ENCODE assay signal across 18 mouse cellular contexts in genomic region chr8:72500521-72500931, GRCm38 (mm10). TPM values are rescaled to one million over a fixed set of nuclear protein-coding genes. Genes with fewer than 3 reads are reported as not detected.
DNase-seq lines count a peak whose midpoint lies in the region; ATAC-seq lines count a peak whose summit lies in the region.
"Had no signal": no experiment of that assay in that cellular context is flagged by ENCODE, and none has a peak within 500 bp of the region (broad histone marks: within the 10 kb centered on the region; RNA-seq: fewer than 3 reads in every experiment).

No protein-coding gene starts in this region.

- H3K9ac ChIP-seq in intestine, embryonic 16.5 days (ENCODE audit: low read depth, low read length) = no peak overlapping the region
- H3K9ac ChIP-seq in intestine, embryonic 15.5 days = no peak overlapping the region
- H3K9ac ChIP-seq: embryonic facial prominence, embryonic 13.5 days; forebrain, embryonic 12.5 days; limb, embryonic 15.5 days; midbrain, embryonic 13.5 days had no signal

- 82% methylated on average over 1 of the region's 1 CpGs for WGBS in intestine, embryonic 16.5 days
- WGBS in intestine, embryonic 15.5 days = 93% methylated on average over 1 of the region's 1 CpGs

- no peak overlapping the region for H3K4me3 ChIP-seq in intestine, embryonic 16.5 days (ENCODE audit: low read length)
- no peak overlapping the region for H3K4me3 ChIP-seq in intestine, embryonic 15.5 days (replicated peaks)
- H3K4me3 ChIP-seq: embryonic facial prominence, embryonic 13.5 days; forebrain, embryonic 12.5 days; limb, embryonic 15.5 days; midbrain, embryonic 13.5 days had no signal

- H3K27ac ChIP-seq in intestine, embryonic 16.5 days (ENCODE audit: low read length) = peak overlapping the region; percentile 60
- no peak overlapping the region for H3K27ac ChIP-seq in intestine, embryonic 15.5 days
- H3K27ac ChIP-seq: embryonic facial prominence, embryonic 13.5 days; forebrain, embryonic 12.5 days; kidney, postnatal 0 days; limb, embryonic 15.5 days; macrophage; midbrain, embryonic 13.5 days had no signal

- H3K4me2 ChIP-seq in intestine, embryonic 16.5 days (ENCODE audit: low read depth, low read length) = no peak overlapping the region
- no peak overlapping the region for H3K4me2 ChIP-seq in intestine, embryonic 15.5 days (replicated peaks)
- H3K4me2 ChIP-seq: embryonic facial prominence, embryonic 13.5 days; forebrain, embryonic 12.5 days; limb, embryonic 15.5 days; midbrain, embryonic 13.5 days had no signal

- peaks cover 13% of the 10 kb centered on the region for H3K36me3 ChIP-seq in intestine, embryonic 16.5 days (ENCODE audit: control insufficient read depth, insufficient read depth, low read length)
- H3K36me3 ChIP-seq in intestine, embryonic 15.5 days = peaks cover 17% of the 10 kb centered on the region

- H3K27me3 ChIP-seq in intestine, embryonic 16.5 days (replicated peaks; ENCODE audit: control insufficient read depth, insufficient read depth, low read length) = no peaks in the 10 kb centered on the region
- H3K27me3 ChIP-seq in intestine, embryonic 15.5 days (replicated peaks) = no peaks in the 10 kb centered on the region
- H3K27me3 ChIP-seq: embryonic facial prominence, embryonic 13.5 days; forebrain, embryonic 12.5 days; limb, embryonic 15.5 days; midbrain, embryonic 13.5 days had no signal

- H3K9me3 ChIP-seq in intestine, embryonic 16.5 days (ENCODE audit: control insufficient read depth, low read length) = no peaks in the 10 kb centered on the region
- H3K9me3 ChIP-seq in intestine, embryonic 15.5 days = no peaks in the 10 kb centered on the region
- H3K9me3 ChIP-seq: embryonic facial prominence, embryonic 13.5 days; forebrain, embryonic 12.5 days; limb, embryonic 15.5 days; midbrain, embryonic 13.5 days had no signal

- intact Hi-C loops in heart, postnatal 10 days (cut with DNase I) = no loop called here

- peak; percentile 74 for ATAC-seq in cerebellum, adult (ENCODE audit: insufficient number of reproducible peaks, low FRiP score, low TSS enrichment)
- ATAC-seq in intestine, embryonic 16.5 days = 0 out of 2 replicates have a peak, but pooled peaks have one; percentile 2
- ATAC-seq in intestine, embryonic 15.5 days = no peak
- no peak for ATAC-seq in monocyte, adult 5-6 weeks (replicated peaks; ENCODE audit: insufficient number of reproducible peaks, low FRiP score, low TSS enrichment, poor library complexity, severe bottlenecking)
- ATAC-seq: inflammation-experienced regulatory T-cells, adult 6 months; midbrain, embryonic 13.5 days had no signal

- no peak for DNase-seq in cerebellum, postnatal 4 days (ENCODE audit: low spot score in 2 of 2)
- peak; percentile 73 to 87 for DNase-seq in cerebellum, postnatal 14 days
- peak; percentile 51 to 75 for DNase-seq in heart, postnatal 10 days
- DNase-seq in right cerebral cortex, postnatal 36 days (ENCODE audit: low spot score in 2 of 2) = no peak
- DNase-seq: layer of hippocampus, adult 9-11 months; lung, adult 2 months; thymus, postnatal 36 days had no signal

- H3K4me1 ChIP-seq in intestine, embryonic 16.5 days (ENCODE audit: control insufficient read depth, insufficient read depth, low read length) = peaks cover 9% of the 10 kb centered on the region; the same call in 1 of the 2 replicates
- H3K4me1 ChIP-seq in intestine, embryonic 15.5 days (replicated peaks) = peaks cover 5% of the 10 kb centered on the region; the same call in 1 of the 2 replicates
- H3K4me1 ChIP-seq: forebrain, embryonic 12.5 days; midbrain, embryonic 13.5 days had no signal

RNA-seq across cellular contexts. Expression of gene Slc35e1, which starts 8.1 kb away (rescaled TPM):
- 7.9 and 8.2 TPM in 2 replicates for polyA plus RNA-seq in intestine, embryonic 16.5 days (2015; fragmentation: Nextera tagmentation; extraction: Ambion mirVana)
- polyA plus RNA-seq in intestine, embryonic 15.5 days (2015; fragmentation: Nextera tagmentation; extraction: Ambion mirVana) = 17.3 and 19.8 TPM in 2 replicates
- 10 to 100 TPM; 32.8 to 34.8 TPM for total RNA-seq in heart, postnatal 10 days (2021)
- total RNA-seq in monocyte, adult 5-6 weeks (2017) = 35.6 to 42.2 TPM (median 39.3 TPM) in 3 replicates

RNA-seq across cellular contexts. Expression of gene Cherp, which starts 25.5 kb away (rescaled TPM):
- polyA plus RNA-seq in intestine, embryonic 16.5 days (2015; fragmentation: Nextera tagmentation; extraction: Ambion mirVana) = 46.0 and 47.9 TPM in 2 replicates
- polyA plus RNA-seq in intestine, embryonic 15.5 days (2015; fragmentation: Nextera tagmentation; extraction: Ambion mirVana) = 47.4 and 49.6 TPM in 2 replicates
- 10 to 100 TPM; 45.9 to 55.4 TPM for total RNA-seq in heart, postnatal 10 days (2021)
- 16.7 to 20.2 TPM (median 18.6 TPM) in 3 replicates for total RNA-seq in monocyte, adult 5-6 weeks (2017)

RNA-seq across cellular contexts. Expression of gene Med26, which starts 47.5 kb away (rescaled TPM):
- polyA plus RNA-seq in intestine, embryonic 16.5 days (2015; fragmentation: Nextera tagmentation; extraction: Ambion mirVana) = 13.5 and 14.2 TPM in 2 replicates
- polyA plus RNA-seq in intestine, embryonic 15.5 days (2015; fragmentation: Nextera tagmentation; extraction: Ambion mirVana) = 13.1 and 14.0 TPM in 2 replicates
- 1 to 10 TPM; 9.3 to 9.9 TPM for total RNA-seq in heart, postnatal 10 days (2021)
- total RNA-seq in monocyte, adult 5-6 weeks (2017) = 4.2 to 8.0 TPM (median 4.8 TPM) in 3 replicates

RNA-seq across cellular contexts. Expression of gene 1700030K09Rik, which starts 56.8 kb away (rescaled TPM):
- polyA plus RNA-seq in intestine, embryonic 16.5 days (2015; fragmentation: Nextera tagmentation; extraction: Ambion mirVana) = 10.7 and 11.5 TPM in 2 replicates
- 11.8 and 11.9 TPM in 2 replicates for polyA plus RNA-seq in intestine, embryonic 15.5 days (2015; fragmentation: Nextera tagmentation; extraction: Ambion mirVana)
- total RNA-seq in heart, postnatal 10 days (2021) = 1 to 10 TPM; 4.6 to 5.4 TPM
- 1.2 to 3.6 TPM (median 3.4 TPM) in 3 replicates for total RNA-seq in monocyte, adult 5-6 weeks (2017)

RNA-seq across cellular contexts. Expression of gene Calr3, which starts 56.9 kb away (rescaled TPM):
- polyA plus RNA-seq in intestine, embryonic 16.5 days (2015; fragmentation: Nextera tagmentation; extraction: Ambion mirVana) = 1.4 and 1.5 TPM in 2 replicates
- 0.98 and 1.1 TPM in 2 replicates for polyA plus RNA-seq in intestine, embryonic 15.5 days (2015; fragmentation: Nextera tagmentation; extraction: Ambion mirVana)
- 1 to 10 TPM; 4.3 to 4.7 TPM for total RNA-seq in heart, postnatal 10 days (2021)
- total RNA-seq in monocyte, adult 5-6 weeks (2017) = 0.64 TPM in 1 of 3 replicates, not detected in the others

Comparison
In these comparisons a context has a peak if more than half of its experiments do, and no peak if none do; other contexts are left out.
1. ATAC-seq: peak in cerebellum, adult (single experiment) and intestine, embryonic 16.5 days (single experiment); none in intestine, embryonic 15.5 days (single experiment) and monocyte, adult 5-6 weeks (single experiment).
2. DNase-seq: peak in cerebellum, postnatal 14 days (2 of 2) and heart, postnatal 10 days (2 of 2); none in cerebellum, postnatal 4 days (0 of 2) and right cerebral cortex, postnatal 36 days (0 of 2).